Mouse (Mus musculus) kidney, postnatal 10 days (tissue): Measurements from ENCODE around the gene Ak5.

Experiments
- DNase-seq: peaks from one replicate; pipeline ENCODE4 v3.0.0; 2021; ENCODE audit warnings: mixed read lengths

The Ak5 gene

GRCm38 (mm10) chr3:152509268-152509667, 158.9 kb downstream of the Ak5 start:
- no peak for DNase-seq

DNA sequence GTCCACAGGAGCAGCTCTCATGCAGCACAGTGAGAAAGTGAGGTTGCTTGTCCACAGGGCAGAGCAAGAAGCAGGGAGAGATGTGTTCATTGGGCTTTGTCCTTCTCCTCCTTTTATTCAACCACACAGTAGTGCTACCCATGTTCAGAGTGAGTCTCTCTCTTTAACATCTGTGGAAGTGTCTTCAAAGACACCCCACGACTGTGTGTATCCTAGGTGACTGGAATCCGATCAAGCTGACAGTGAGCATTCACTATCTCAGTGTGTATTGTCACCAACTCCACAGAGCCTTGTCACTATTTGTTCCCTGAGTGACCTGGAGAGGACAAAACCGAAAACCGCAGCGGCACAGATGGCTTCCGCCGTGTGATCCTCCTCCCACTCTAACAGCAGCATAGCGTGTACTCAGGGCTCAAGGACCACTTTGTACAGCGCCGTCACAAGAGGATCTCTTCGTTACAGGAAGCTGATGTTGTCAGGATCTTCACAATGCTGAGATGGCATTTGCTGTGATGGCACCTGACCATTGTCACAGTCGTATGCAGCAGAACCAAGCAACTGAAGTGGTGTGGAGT, 159.7 kb downstream of the Ak5 start:
- no peak for DNase-seq

DNA sequence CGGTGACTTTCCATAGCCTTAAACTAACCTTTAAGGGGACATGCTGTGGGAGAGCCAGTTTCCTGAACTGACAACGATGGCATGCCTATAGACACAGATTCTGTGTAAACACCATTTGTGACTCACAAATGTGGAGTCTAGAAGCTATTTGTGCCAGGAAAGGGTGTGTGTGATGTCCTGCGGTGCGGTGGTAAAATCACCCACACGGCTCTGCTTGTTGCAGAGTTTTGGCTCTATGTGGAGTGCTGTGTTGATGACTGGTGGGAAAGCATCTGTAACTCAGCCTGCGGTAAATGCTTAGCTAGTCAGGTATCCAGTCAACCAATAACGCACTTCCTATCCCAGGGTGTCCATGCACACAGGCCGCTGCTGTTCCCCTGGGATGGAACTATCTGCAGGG, 160.3 kb downstream of the Ak5 start:
- no peak for DNase-seq

GRCm38 (mm10) chr3:152498968-152499696, 169.0 kb downstream of the Ak5 start:
- DNase-seq = no peak

GRCm38 (mm10) chr3:152497842-152498241, 170.3 kb downstream of the Ak5 start:
- no peak for DNase-seq

- DNase-seq = no peak
Observed at GRCm38 (mm10) chr3:152497084-152497483, 171.1 kb downstream of the Ak5 start.

GRCm38 (mm10) chr3:152495415-152495898, 172.7 kb downstream of the Ak5 start:
- DNase-seq = no peak

- DNase-seq = no peak
Observed at GRCm38 (mm10) chr3:152494667-152495360, 173.3 kb downstream of the Ak5 start.

DNA sequence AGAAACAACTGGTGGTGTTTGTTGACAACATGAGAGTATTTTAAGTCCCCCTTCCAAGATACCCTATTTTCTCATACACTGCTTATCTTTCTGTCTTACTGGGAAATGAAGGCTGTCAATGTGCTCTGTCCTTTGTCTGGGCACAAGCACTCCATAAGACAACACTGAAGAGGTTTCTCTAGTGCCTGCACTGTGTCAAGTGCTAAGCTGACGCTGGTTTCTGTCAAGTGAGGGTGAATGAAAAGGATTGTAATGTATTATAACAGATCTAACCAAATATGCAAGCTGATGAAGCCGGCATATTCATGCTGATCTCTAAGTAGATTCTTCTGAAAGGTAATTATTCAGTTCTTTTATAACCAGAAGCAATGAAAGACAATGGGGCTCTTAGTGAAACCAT, 174.3 kb downstream of the Ak5 start:
- DNase-seq = no peak

- no peak for DNase-seq
Observed at GRCm38 (mm10) chr3:152492241-152492640, 175.9 kb downstream of the Ak5 start.

DNA sequence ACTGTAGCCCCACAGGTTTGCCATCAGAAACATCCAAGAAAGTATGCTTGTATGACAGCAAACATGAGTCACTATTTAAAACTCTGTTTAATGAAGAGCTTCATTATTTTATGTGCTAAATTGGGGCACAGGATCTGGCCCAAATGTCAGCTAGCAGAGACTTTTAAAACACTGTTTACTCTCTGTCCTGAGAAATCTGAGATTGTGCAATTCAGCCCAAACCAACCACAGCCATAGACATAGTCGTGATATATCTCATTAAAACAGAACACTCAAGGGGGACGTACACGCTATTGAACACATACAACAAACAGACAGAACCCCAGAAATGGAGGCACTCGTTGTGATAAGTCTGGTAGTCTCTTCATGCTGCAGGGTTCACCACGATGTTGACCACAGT, 177.7 kb downstream of the Ak5 start:
- DNase-seq = no peak

GRCm38 (mm10) chr3:152488964-152489363, 179.2 kb downstream of the Ak5 start:
- no peak for DNase-seq

DNA sequence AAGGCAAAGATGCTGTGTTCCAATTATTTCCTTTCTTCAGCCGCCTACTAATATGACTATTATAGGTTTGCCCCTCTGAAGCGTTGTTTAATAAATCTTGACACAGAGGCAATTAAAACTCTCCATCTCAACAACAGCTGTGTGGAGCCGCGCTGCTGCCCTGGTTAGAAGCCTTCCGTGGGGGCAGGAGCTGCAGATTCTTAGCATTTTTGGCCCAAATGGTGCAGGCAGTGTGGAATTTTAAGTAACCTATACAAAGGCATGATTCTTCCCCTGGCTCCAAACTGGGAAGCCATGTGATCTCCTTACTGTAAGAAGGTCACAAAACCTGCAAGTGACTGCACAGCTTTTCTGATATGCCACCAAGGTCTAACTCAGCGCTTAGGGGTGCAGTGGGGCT, 184.0 kb downstream of the Ak5 start:
- DNase-seq = peak; percentile 45

- no peak for DNase-seq
Observed at GRCm38 (mm10) chr3:152483800-152484199, 184.4 kb downstream of the Ak5 start.

DNA sequence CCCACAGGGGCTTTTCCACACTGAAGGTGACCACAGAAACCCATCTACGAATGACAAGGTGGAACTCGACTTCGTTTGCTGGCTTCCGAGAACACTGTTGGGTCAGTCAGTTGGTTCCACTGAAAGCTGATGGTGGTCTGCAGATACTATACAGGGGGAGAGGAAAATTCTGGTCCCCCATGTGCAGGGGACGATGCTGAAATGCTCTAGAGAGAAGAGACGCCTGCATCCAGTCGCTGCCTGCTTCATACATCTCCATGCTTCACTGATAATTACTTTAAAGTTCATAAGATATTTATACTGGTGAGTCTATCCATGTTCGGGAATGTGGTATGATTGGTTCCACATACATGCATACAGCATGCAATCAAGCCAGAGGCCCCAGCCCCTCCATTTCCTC, 186.0 kb downstream of the Ak5 start:
- DNase-seq = no peak

- no peak for DNase-seq
Observed at GRCm38 (mm10) chr3:152480336-152480735, 187.8 kb downstream of the Ak5 start.

DNA sequence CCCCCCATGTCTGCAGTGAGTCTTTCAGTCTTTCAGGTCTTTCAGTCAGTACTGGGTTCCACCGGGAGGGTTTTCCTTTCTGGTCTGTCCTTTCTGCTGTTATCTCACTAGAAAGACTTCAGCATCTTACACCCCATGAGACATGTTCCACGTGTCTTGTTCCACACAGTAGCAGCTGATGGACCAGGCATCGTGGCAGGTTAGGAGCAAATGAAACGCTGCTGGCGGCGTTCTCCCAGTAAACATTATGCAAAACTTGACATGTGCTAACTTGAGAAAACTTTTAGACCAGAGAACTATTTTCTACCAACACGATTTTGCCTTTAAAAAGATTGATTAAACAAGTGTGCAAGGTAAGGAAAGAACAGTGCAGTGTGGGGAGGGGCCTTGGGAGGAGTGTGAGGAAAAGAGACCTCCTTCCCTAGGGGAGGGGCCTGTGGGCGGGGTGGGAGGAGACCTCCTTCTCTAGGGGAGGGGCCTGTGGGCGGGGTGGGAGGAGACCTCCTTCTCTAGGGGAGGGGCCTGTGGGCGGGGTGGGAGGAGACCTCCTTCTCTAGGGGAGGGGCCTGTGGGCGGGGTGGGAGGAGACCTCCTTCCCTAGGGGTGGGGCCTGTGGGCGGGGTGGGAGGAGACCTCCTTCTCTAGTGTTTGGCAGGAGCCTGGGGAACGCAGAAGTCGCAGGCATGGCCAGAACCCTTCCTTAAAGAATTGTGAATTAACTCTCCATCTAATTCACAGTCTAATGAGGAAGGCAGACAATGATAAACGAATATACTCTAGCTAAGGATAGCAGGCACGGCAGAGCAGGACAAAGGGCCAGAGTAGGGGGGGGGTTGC, 189.3 kb downstream of the Ak5 start:
- peak; percentile 69 for DNase-seq

- DNase-seq = peak; percentile 82
Observed at GRCm38 (mm10) chr3:152477796-152478527, 190.2 kb downstream of the Ak5 start.

- DNase-seq = no peak
Observed at GRCm38 (mm10) chr3:152475894-152476293, 192.3 kb downstream of the Ak5 start.

- no peak for DNase-seq
Observed at GRCm38 (mm10) chr3:152475278-152475669, 192.9 kb downstream of the Ak5 start.

DNA sequence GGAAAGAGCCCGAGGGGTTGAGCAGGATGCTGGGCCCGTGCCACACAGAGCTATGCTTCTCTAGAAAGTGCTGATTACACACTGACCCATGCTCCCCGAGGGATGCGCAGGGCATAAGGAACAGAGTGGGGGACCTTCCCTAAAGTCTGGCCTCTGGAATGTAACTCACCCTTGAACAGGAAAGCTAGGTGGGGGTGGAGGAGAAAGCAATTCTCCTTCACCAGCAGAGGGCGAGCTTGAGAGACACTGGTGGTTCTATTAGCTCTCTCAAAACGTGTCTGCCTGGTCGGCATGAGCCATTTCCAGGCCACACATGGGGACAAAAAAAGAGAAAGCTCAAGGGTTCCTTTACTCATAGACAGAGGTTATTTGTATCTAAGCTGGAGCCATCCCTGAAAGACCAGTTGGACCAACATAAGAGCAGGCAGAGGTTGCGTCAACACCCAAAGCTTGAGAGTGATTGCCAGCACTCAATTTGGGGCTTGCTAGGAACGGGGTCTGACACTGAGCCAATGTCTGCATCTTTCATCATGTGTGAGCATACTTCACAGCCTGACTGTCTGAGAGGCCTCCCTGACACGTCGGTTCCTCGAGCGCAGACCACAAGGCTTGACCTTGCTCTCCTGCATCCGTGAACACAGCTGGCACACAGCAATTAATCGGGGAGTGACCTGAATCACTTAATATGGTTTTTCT, 193.4 kb downstream of the Ak5 start:
- peak; percentile 81 for DNase-seq

- no peak for DNase-seq
Observed at GRCm38 (mm10) chr3:152472676-152473075, 195.5 kb downstream of the Ak5 start.
